Mouse (Mus musculus): ENCODE data around the gene Reps1.

The Reps1 gene

DNA sequence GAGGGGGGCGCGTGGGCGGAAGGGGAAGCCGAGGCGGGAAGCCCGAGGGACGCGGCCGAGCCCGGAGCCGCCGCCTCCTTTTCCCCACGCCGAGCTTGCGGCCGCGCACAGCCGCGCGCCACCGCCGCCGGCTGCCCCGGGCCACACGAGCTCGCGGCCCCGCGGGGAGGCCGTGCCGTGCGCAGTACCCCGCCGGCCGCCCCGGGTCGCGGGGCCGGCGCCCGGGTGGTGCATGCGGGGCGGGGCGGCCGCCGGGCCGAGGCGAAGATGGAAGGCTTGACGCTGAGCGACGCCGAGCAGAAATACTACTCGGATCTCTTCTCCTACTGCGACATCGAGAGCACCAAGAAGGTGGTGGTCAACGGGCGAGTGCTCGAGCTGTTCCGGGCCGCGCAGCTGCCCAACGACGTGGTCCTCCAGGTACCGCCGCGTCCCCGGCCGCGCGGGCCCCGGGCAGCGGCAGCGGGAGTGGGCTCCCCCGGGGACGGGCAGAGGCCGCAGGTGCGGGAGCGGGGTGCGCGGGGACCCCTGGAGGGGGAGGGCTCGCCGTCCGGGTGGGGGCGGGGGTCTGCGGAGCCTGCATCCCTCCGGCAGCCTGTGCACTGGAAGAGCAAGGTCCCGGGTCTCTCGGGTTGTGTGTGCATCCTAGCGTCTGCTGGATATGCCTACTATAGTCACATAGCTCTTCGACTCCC lies at the start of gene Reps1:
Gene Reps1 (plus strand): TSS at position 166 of the 695 bp plus-strand sequence.
- DNase-seq (ENCODE audit: extremely low read depth, insufficient read length, low spot score) = peak; percentile 49

GRCm38 (mm10) chr10:18006756-18007155 lies 48.9 kb upstream of the Reps1 start:
- DNase-seq (ENCODE audit: extremely low read depth, insufficient read length, low spot score) = no peak

GRCm38 (mm10) chr10:18007243-18007642 lies 48.4 kb upstream of the Reps1 start:
- no peak for DNase-seq (ENCODE audit: extremely low read depth, insufficient read length, low spot score)

DNA sequence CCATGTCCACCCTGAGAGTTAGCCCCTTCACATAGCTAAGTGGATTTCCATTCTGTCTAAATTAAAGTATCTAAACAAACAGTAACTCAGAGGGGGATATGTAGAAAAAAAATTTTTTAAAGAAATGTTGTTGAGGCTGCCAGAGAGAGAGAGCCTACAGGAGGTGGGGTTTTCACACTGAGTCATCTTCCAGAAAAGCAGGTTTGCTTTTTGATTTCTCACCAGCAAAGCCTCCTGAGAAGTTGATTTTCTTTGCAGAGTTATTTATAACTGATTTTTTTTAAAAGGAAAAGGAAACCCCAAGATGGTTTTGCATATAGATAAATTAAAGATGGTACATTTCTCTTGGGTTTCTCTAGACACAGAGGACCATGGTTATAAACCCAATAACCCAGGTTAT lies 47.5 kb upstream of the Reps1 start:
- DNase-seq (ENCODE audit: extremely low read depth, insufficient read length, low spot score) = no peak

DNA sequence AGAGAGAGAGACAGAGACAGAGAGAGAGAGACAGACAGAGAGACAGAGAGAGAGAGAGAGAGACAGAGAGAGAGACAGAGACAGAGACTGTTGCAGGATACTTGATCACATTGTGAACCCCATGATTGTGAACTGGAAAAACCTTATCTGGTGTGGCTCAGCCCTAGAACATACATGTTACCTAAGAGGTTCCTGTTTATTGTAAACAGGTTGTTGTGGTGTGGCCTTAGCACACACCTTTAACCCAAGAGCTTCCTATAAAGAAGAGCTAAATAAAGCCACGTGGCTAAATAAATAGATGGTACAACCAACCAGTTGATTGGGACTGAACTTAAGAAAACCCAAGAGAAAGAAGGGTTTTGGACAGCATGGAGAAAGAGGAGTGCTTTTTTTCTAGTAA lies 45.9 kb upstream of the Reps1 start:
- no peak for DNase-seq (ENCODE audit: extremely low read depth, insufficient read length, low spot score)

DNA sequence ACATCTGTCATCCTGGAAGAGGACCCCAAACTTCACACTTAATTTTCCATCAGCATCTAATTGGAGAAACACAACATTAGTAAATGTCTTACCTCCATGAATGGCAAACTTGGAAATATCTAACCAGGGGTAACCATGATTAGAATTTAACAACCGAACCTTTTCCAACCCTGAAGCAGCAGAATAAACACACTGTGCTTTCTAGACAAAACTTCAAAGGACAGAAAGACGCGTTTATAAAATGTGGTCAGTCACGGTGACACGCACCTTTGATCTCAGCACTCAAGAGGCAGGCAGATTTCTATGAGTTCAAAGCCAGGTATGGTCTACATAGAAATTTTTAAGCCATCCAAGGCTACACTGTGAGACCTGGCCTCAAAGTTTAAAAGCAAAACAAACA lies 43.9 kb upstream of the Reps1 start:
- no peak for DNase-seq (ENCODE audit: extremely low read depth, insufficient read length, low spot score)

- DNase-seq (ENCODE audit: extremely low read depth, insufficient read length, low spot score) = no peak
These were observed 35.2 kb upstream of the Reps1 start for GRCm38 (mm10) chr10:18020443-18020842.

GRCm38 (mm10) chr10:18020846-18021245 lies 34.8 kb upstream of the Reps1 start:
- no peak for DNase-seq (ENCODE audit: extremely low read depth, insufficient read length, low spot score)

DNA sequence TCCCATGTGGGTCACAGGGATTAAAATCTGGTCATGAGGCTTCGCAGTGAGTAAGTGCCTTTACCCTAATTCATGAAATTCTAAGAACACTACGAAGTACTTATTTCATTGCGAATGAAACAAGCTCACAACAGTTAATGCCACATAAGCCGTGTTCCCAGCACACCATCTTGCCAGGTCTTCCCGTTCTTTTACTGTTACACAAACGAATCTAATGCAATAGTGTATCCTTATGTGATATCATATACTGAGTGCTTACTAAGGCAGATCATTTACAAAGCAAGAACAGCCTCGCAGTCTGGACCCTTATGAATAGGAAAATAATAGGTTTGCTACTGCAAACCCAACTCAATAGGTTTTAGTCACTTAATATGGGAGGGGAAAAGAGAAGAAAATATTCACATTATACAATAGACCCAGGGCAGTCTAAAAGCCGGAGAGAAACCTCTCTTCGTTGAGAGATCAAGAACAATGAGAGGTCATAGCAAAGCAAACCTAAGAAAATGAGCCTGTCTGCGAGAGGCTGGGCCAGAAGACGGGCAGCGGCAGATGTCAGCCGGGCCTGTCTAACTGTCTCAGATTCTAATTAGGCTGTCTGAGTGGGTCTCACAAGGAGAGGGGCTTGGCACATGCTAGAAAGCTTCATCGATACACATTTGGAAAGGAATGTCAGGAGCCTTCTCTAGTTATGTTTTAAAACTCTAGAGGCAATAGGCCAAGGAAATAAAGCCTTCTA lies 33.9 kb upstream of the Reps1 start:
- no peak for DNase-seq (ENCODE audit: extremely low read depth, insufficient read length, low spot score)

DNA sequence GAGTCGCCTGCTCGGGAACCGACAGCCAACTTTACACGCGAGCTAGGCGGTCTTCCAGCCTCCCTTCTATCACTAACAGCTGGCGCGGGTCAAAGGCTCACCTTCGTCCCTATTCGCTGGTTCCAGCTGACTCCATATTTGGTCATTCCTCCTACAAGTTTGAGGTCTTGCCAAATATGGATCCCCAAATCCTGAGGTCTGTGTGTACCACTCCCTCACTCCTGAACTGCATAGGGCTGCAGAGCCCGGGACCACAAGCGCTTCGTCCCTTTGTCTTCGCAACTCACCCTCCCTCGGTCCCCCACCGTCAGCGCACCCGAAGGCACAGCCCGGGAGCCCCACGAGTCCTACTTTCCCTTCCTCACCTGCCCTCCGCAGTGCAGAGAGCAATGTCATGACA lies 33.3 kb upstream of the Reps1 start:
- DNase-seq (ENCODE audit: extremely low read depth, insufficient read length, low spot score) = no peak

DNA sequence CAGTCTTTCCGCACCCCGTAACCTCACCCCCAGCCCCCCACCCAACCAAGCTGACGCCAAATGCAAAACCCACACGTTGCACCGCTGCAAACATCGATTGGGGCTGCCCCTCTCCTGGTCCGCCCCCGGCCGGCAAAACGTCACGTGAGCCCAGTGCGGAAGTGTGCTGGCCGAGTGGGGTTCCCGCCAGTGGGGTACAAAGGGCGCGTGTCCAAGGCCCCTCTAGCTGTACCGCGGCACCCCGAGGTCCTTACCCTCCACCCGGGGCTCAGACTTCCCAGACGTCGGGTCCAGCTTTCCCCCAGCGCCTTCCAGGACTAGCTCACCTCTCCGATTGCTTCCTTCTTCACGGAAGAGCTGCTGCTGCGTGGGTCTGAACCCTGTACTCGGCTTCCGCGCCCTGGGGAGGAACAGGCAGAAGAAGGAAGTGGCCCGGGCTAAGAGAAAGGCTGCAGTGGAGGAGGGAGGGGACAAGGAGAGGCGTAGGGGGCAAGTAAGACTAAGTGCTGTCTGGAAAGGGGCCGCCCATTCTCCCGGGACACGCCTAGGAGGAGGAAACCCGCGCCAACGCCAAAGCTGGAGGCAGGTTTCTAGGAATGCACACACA lies 32.8 kb upstream of the Reps1 start, which contains the start of gene Abracl:
Gene Abracl (minus strand): TSS at position 548 of the 607 bp plus-strand sequence.
- DNase-seq (ENCODE audit: extremely low read depth, insufficient read length, low spot score) = peak; percentile 84

DNA sequence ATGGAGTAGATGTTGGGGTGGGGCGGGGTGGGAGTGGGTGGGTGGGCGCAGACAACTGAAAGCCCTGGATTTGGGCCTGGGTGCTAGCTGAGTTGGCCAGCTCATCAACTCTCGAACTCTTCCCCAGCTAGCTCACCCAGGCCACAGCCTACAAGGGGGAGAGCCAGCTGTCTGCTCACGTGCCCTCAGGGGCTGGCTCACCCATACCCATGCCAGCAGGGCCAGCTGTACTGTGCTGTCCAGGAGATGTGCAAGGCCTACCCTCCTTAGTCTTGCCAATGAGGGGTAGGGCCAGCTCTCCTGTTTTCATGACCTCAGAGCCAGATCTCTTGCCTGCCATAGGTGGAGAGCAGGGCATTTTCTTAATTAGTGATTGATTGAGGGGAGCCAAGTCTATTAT lies 21.3 kb upstream of the Reps1 start:
- DNase-seq (ENCODE audit: extremely low read depth, insufficient read length, low spot score) = no peak

- no peak for DNase-seq (ENCODE audit: extremely low read depth, insufficient read length, low spot score)
These were observed 18.8 kb upstream of the Reps1 start for GRCm38 (mm10) chr10:18036849-18037248.

DNA sequence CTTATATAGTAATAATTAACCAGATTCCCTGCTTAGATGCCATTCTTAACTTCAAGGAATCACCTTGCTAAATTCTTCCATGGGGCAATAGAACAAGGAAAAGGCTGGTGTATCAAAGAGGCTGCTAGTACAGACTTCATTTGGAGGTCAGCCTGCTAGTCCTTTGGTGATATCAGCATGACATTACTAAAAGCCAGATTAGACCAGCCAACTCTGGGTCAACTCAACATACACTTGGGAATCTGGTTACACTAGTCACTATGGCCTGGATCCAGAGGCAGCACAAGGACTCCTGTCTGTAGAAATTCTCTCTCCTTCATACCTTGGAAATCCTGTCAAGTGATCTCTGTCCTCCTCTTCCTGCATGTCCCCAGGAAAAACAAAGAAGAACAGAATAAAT lies 9.3 kb upstream of the Reps1 start:
- no peak for DNase-seq (ENCODE audit: extremely low read depth, insufficient read length, low spot score)

DNA sequence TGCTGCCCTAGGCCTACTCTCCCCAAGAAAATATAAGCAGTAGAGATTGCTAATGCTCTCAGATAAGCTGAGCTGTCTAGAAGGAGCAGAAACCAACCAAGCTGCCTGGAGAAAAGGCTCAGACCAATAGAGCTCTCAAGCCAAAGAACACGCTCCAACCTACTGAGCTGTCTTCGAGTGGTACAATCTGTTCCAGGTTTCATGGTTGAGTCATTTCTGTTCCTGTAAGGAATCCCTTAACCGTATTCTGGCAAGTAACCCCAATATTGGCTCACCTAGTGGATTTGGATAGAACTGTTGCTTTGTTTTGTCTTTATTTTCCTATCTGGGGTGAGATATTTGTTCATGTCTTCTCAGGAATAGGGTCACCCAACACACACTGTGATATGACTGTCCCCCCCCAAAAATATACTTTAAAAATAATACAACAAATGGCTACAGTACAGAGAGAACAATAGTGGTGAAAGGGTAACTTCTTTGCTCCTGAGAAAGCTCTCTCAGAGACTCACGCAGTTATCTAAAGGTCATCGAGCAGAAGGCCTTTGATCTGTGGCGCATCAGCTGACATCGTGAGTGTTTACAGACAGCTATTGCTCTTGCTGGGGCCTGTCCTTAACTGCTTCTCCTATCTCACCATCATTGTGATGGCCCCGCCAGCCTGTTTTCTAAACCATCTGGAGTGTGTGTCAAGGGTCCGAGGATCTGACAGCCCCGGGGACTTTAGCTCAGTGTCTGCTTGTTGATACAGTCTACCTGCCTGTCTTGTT lies 8.1 kb upstream of the Reps1 start:
- no peak for DNase-seq (ENCODE audit: extremely low read depth, insufficient read length, low spot score)

DNA sequence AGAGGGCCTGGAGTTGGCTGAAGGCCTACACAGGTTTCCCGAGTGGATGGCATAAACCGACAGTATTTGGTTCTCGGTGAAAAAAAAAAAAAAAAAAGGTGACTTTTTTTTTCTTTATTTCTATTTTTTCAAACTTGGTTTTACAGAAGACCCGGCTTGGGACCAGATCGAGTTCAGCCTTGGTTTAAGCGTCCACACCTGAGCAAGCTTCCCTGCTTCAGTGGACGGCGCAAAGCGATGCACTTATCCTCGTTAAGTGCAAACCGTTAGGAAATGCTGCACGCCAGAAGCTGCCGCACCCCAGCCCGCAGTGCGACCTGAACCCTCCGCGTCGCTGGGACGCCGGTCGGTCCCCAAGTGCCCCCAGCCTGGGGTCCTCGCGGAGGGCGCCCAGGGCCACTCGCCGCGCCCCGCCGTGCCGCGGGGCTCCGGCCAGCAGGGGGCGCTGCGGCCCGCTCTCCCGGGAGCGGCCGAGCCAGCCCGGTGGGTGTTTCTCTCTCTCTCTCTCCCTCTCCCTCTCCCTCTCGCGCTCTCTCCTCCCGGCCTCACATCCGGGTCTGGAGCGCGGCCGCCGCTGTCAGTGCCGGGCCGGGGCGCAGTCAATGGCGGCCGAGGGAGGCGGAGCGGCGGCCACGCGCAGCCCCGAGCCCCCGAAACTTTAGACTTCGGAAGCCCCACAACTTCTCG lies 509 bp upstream of the Reps1 start:
- peak; percentile 79 for DNase-seq (ENCODE audit: extremely low read depth, insufficient read length, low spot score)

- no peak for DNase-seq (ENCODE audit: extremely low read depth, insufficient read length, low spot score)
These were observed 707 bp downstream of the Reps1 start for GRCm38 (mm10) chr10:18056391-18056745.

DNA sequence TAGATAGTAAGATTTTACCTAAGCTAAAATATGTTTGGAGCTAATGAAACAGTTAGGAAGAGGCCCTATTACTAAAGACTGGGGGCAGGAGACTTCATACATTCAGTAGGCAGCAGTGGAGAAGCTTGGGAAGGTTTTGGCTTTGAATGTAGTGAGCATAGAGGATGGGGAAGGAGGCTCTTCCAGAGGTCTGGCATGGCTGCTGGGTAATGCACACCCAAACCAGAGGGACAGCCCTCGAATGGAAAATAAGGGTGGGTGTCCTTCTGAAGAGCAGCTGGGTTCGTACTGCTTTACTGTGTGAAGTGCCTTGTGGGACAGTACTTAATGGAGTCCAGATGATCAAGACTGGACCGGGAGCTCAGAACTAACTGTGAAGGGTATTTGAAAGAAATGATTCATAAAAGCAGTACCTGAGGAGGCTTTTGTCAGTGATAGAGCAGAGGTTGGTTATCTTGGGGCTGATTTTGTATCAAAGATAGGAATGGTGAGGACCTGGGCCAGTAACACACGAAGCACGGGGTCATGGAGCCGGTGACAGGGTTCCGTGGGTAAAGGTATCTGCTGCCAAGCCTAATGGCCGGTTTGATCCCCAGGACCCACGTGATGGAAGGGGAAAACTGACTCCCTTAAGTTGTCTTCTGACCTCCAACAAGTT lies 3.1 kb downstream of the Reps1 start:
- DNase-seq (ENCODE audit: extremely low read depth, insufficient read length, low spot score) = no peak

- DNase-seq (ENCODE audit: extremely low read depth, insufficient read length, low spot score) = no peak
These were observed 4.1 kb downstream of the Reps1 start for GRCm38 (mm10) chr10:18059807-18060206.

- DNase-seq (ENCODE audit: extremely low read depth, insufficient read length, low spot score) = no peak
These were observed 5.1 kb downstream of the Reps1 start for GRCm38 (mm10) chr10:18060778-18061177.
